Mouse (Mus musculus): ENCODE results near the gene Anks3. TPM values are rescaled to one million over a fixed set of nuclear protein-coding genes. Genes with fewer than 3 reads are reported as not detected.

Anks3 gene
- polyA plus RNA-seq, 1 experiment from 2014 or later = 32.4 TPM

DNA sequence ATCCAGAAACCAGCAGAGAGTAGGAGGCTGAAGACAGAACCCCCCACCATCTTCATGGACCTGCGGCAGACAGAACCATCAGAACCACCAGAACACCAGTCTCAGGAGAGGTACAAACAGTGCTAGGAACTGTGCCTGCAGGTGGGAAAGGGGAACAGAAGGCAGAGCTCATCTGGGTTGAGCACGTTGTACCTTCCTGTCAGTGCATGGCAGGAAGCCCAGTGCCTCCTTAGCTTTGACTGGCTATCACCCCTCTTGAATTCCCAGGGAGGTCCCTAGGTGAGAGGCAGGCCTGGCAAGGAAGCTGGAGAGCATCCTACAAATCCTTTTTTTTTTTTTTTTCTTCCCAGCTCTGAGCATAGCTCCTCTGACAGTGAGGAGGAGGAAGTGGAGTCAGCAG, 12.2 kb upstream of the Anks3 start:
- WGBS = 72% methylated on average over 2 of the region's 2 CpGs
- Histone ChIP-seq H3K4me2 (ENCODE audit: low read depth, low read length) (no peak overlapping the region), H3K4me3 (ENCODE audit: low read depth, low read length) (no peak overlapping the region), H3K4me1 (ENCODE audit: control insufficient read depth, insufficient read depth, low read length) (no peaks in the 10 kb centered on the region), H3K36me3 (replicated peaks; ENCODE audit: control insufficient read depth, insufficient read depth, low read depth, low read length) (no peaks in the 10 kb centered on the region), H3K27ac (replicated peaks; ENCODE audit: low read depth, low read length) (no peak overlapping the region), H3K9ac (replicated peaks; ENCODE audit: low read length) (no peak overlapping the region), H3K9me3 (replicated peaks; ENCODE audit: control insufficient read depth, low read length) (no peaks in the 10 kb centered on the region), H3K27me3 (ENCODE audit: control insufficient read depth, insufficient read depth, low read length) (no peaks in the 10 kb centered on the region)
- DNase-seq (ENCODE audit: low spot score) (no peak), ATAC-seq (replicated peaks; ENCODE audit: insufficient number of reproducible peaks, low FRiP score, low TSS enrichment, low read depth) (no peak)

DNA sequence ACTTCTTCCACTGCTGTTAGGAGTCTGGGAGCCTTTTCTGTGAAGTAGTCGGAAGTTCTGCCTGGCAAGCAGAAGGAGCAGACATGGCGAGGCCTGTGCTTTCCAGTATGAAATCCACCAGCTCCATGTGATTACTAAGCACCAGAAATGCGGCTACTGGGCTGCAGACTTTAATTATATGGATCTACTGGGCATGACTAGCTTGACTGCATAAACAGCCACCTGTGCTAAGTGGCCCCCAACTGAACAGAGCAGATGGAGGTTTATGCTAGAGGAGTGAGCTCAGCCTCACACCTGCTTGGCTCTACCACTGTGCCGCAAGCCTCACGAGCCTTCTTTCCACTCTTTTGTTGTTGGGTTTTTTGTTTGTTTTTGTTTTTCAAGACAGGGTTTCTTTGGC, 10.5 kb upstream of the Anks3 start:
- no peak for ATAC-seq (replicated peaks; ENCODE audit: insufficient number of reproducible peaks, low FRiP score, low TSS enrichment, low read depth)
- no peak for DNase-seq (ENCODE audit: low spot score)
- WGBS = 84% methylated on average over 5 of the region's 5 CpGs

GRCm38 (mm10) chr16:4971626-4972025, 7.6 kb upstream of the Anks3 start:
- no peak overlapping the region for H3K4me3 ChIP-seq (ENCODE audit: low read depth, low read length)
- WGBS = 79% methylated on average over 4 of the region's 4 CpGs
- H3K36me3 ChIP-seq (replicated peaks; ENCODE audit: control insufficient read depth, insufficient read depth, low read depth, low read length) = no peaks in the 10 kb centered on the region
- ATAC-seq (replicated peaks; ENCODE audit: insufficient number of reproducible peaks, low FRiP score, low TSS enrichment, low read depth) (no peak), DNase-seq (ENCODE audit: low spot score) (no peak)
- H3K9ac ChIP-seq (replicated peaks; ENCODE audit: low read length) = no peak overlapping the region
- no peaks in the 10 kb centered on the region for H3K27me3 ChIP-seq (ENCODE audit: control insufficient read depth, insufficient read depth, low read length)
- no peaks in the 10 kb centered on the region for H3K9me3 ChIP-seq (replicated peaks; ENCODE audit: control insufficient read depth, low read length)
- H3K27ac ChIP-seq (replicated peaks; ENCODE audit: low read depth, low read length) = no peak overlapping the region
- H3K4me2 ChIP-seq (ENCODE audit: low read depth, low read length) = no peak overlapping the region
- H3K4me1 ChIP-seq (ENCODE audit: control insufficient read depth, insufficient read depth, low read length) = no peaks in the 10 kb centered on the region

More for the DNA sequence above, 10.5 kb upstream of the Anks3 start:
- Histone ChIP-seq H3K27me3 (ENCODE audit: control insufficient read depth, insufficient read depth, low read length) (no peaks in the 10 kb centered on the region), H3K9me3 (replicated peaks; ENCODE audit: control insufficient read depth, low read length) (no peaks in the 10 kb centered on the region), H3K4me2 (ENCODE audit: low read depth, low read length) (no peak overlapping the region), H3K9ac (replicated peaks; ENCODE audit: low read length) (no peak overlapping the region), H3K4me1 (ENCODE audit: control insufficient read depth, insufficient read depth, low read length) (no peaks in the 10 kb centered on the region), H3K4me3 (ENCODE audit: low read depth, low read length) (no peak overlapping the region), H3K27ac (replicated peaks; ENCODE audit: low read depth, low read length) (no peak overlapping the region), H3K36me3 (replicated peaks; ENCODE audit: control insufficient read depth, insufficient read depth, low read depth, low read length) (no peaks in the 10 kb centered on the region)

DNA sequence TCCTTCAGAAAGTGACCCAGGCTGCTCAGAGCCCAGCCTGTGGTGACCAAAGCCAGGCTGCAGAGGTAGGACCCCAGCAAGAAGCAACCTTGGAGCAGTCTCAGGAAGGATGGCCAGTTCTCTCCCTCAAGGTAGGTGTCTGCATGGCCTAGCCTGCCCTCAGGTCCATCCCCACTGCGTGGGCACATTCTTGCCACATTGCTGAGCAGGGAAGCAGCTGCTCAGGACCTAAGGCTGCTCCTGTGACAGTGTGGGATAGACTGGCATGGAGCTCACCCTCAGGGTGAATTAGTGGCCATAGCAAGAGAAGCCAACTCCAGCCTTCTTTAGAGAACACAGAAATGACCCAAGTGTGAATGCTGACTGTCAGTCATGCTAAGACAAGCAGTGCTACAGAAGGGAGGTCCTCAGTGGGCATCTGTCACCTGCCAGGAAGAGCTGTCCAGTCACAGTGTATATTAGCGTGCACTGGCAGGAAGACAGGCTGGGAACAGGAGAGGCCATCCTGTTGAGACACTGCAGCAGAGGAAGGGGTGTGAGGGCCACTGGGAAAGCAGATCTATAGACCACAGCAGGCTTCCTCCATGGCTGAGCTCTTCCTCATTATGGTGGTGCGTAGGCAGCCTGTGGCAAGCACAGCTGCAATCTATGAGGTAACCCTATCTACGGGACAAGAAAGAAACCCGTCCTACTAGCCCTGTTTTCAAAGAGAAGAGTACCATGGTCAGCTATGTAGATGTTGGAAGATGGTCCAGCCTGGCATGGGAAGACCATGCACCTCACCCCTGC, 5.2 kb upstream of the Anks3 start:
- H3K9ac ChIP-seq (replicated peaks; ENCODE audit: low read length) = no peak overlapping the region
- no peaks in the 10 kb centered on the region for H3K27me3 ChIP-seq (ENCODE audit: control insufficient read depth, insufficient read depth, low read length)
- no peak overlapping the region for H3K4me3 ChIP-seq (ENCODE audit: low read depth, low read length)
- ATAC-seq (replicated peaks; ENCODE audit: insufficient number of reproducible peaks, low FRiP score, low TSS enrichment, low read depth) (no peak), DNase-seq (ENCODE audit: low spot score) (no peak)
- no peaks in the 10 kb centered on the region for H3K9me3 ChIP-seq (replicated peaks; ENCODE audit: control insufficient read depth, low read length)
- H3K36me3 ChIP-seq (replicated peaks; ENCODE audit: control insufficient read depth, insufficient read depth, low read depth, low read length) = no peaks in the 10 kb centered on the region
- H3K27ac ChIP-seq (replicated peaks; ENCODE audit: low read depth, low read length) = no peak overlapping the region
- 86% methylated on average over 5 of the region's 5 CpGs for WGBS
- H3K4me1 ChIP-seq (ENCODE audit: control insufficient read depth, insufficient read depth, low read length) = no peaks in the 10 kb centered on the region; the same call in 1 of the 2 replicates
- H3K4me2 ChIP-seq (ENCODE audit: low read depth, low read length) = no peak overlapping the region

DNA sequence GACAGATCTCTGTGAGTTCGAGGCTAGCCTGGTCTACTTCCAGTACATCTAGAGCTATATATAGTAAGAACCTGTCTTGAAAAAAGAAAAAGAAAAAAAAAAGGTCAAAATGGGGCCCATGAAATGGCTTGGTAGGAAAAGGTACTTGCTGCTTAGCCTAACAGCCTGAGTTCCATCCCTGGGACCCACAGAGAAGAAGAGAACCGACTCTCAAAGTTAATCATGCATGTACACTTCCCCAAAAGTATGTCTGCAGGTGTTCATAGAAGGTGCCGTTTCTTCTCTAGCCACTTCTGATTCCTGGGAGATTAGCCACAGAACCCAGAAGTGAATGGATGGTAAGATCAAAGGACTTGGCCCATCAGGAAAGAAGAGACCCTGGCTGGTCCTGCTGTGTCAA, 4.4 kb upstream of the Anks3 start:
- Histone ChIP-seq H3K4me2 (ENCODE audit: low read depth, low read length) (no peak overlapping the region), H3K36me3 (replicated peaks; ENCODE audit: control insufficient read depth, insufficient read depth, low read depth, low read length) (no peaks in the 10 kb centered on the region), H3K27ac (replicated peaks; ENCODE audit: low read depth, low read length) (no peak overlapping the region), H3K4me3 (ENCODE audit: low read depth, low read length) (no peak overlapping the region), H3K27me3 (ENCODE audit: control insufficient read depth, insufficient read depth, low read length) (no peaks in the 10 kb centered on the region), H3K4me1 (ENCODE audit: control insufficient read depth, insufficient read depth, low read length) (no peaks in the 10 kb centered on the region; the same call in 1 of the 2 replicates), H3K9me3 (replicated peaks; ENCODE audit: control insufficient read depth, low read length) (no peaks in the 10 kb centered on the region), H3K9ac (replicated peaks; ENCODE audit: low read length) (no peak overlapping the region)
- no peak for ATAC-seq (replicated peaks; ENCODE audit: insufficient number of reproducible peaks, low FRiP score, low TSS enrichment, low read depth)
- WGBS = 81% methylated on average over 3 of the region's 3 CpGs
- no peak for DNase-seq (ENCODE audit: low spot score)

GRCm38 (mm10) chr16:4965392-4966129, 1.6 kb upstream of the Anks3 start:
- Histone ChIP-seq H3K9me3 (replicated peaks; ENCODE audit: control insufficient read depth, low read length) (no peaks in the 10 kb centered on the region), H3K9ac (replicated peaks; ENCODE audit: low read length) (no peak overlapping the region), H3K4me3 (ENCODE audit: low read depth, low read length) (no peak overlapping the region), H3K27ac (replicated peaks; ENCODE audit: low read depth, low read length) (no peak overlapping the region), H3K36me3 (replicated peaks; ENCODE audit: control insufficient read depth, insufficient read depth, low read depth, low read length) (no peaks in the 10 kb centered on the region), H3K27me3 (ENCODE audit: control insufficient read depth, insufficient read depth, low read length) (no peaks in the 10 kb centered on the region), H3K4me2 (ENCODE audit: low read depth, low read length) (no peak overlapping the region), H3K4me1 (ENCODE audit: control insufficient read depth, insufficient read depth, low read length) (no peaks in the 10 kb centered on the region; the same call in 1 of the 2 replicates)
- 89% methylated on average over 8 of the region's 8 CpGs for WGBS
- ATAC-seq (replicated peaks; ENCODE audit: insufficient number of reproducible peaks, low FRiP score, low TSS enrichment, low read depth) = no peak
- no peak for DNase-seq (ENCODE audit: low spot score)

GRCm38 (mm10) chr16:4964731-4965391, 856 bp upstream of the Anks3 start:
- H3K36me3 ChIP-seq (replicated peaks; ENCODE audit: control insufficient read depth, insufficient read depth, low read depth, low read length) = no peaks in the 10 kb centered on the region; the same call in 1 of the 2 replicates
- 26% methylated on average over 13 of the region's 13 CpGs for WGBS
- H3K27me3 ChIP-seq (ENCODE audit: control insufficient read depth, insufficient read depth, low read length) = no peaks in the 10 kb centered on the region
- ATAC-seq (replicated peaks; ENCODE audit: insufficient number of reproducible peaks, low FRiP score, low TSS enrichment, low read depth) (peak; percentile 24), DNase-seq (ENCODE audit: low spot score) (peak; percentile 14)
- no peaks in the 10 kb centered on the region for H3K9me3 ChIP-seq (replicated peaks; ENCODE audit: control insufficient read depth, low read length)
- H3K9ac ChIP-seq (replicated peaks; ENCODE audit: low read length) = peak overlapping the region; percentile 75
- H3K4me3 ChIP-seq (ENCODE audit: low read depth, low read length) = peak overlapping the region; percentile 80
- H3K4me1 ChIP-seq (ENCODE audit: control insufficient read depth, insufficient read depth, low read length) = no peaks in the 10 kb centered on the region; the same call in 1 of the 2 replicates
- H3K27ac ChIP-seq (replicated peaks; ENCODE audit: low read depth, low read length) = no peak overlapping the region
- H3K4me2 ChIP-seq (ENCODE audit: low read depth, low read length) = peak overlapping the region; percentile 71
